Mouse (Mus musculus): Measurements from ENCODE around the gene Cd70.
"Not testable (repeated sequence)": the region's sequence is repeated elsewhere in the genome, so short reads cannot be mapped to it uniquely, and the experiment has no call there.

Gene Cd70

GRCm38 (mm10) chr17:57134021-57134420 is 15.6 kb downstream of the Cd70 start:
- DNase-seq, result not testable (repeated sequence)

GRCm38 (mm10) chr17:57131793-57132192 is 17.8 kb downstream of the Cd70 start:
- DNase-seq, result no peak

GRCm38 (mm10) chr17:57125853-57126622 is 23.5 kb downstream of the Cd70 start:
- DNase-seq, result no peak

GRCm38 (mm10) chr17:57124792-57125191 is 24.8 kb downstream of the Cd70 start:
- no peak for DNase-seq

- DNase-seq, result no peak
These were observed 26.1 kb downstream of the Cd70 start for GRCm38 (mm10) chr17:57123192-57124118.

- no peak for DNase-seq
These were observed 27.7 kb downstream of the Cd70 start for GRCm38 (mm10) chr17:57121856-57122255.

GRCm38 (mm10) chr17:57118524-57119349 is 30.8 kb downstream of the Cd70 start:
- no peak for DNase-seq

GRCm38 (mm10) chr17:57116801-57117200 is 32.8 kb downstream of the Cd70 start:
- DNase-seq, result no peak

- peak; percentile 53 for DNase-seq
These were observed 36.7 kb downstream of the Cd70 start for GRCm38 (mm10) chr17:57112768-57113474.

GRCm38 (mm10) chr17:57110005-57110404 is 39.6 kb downstream of the Cd70 start:
- DNase-seq, result no peak

GRCm38 (mm10) chr17:57108666-57109171 is 40.9 kb downstream of the Cd70 start:
- no peak for DNase-seq

- no peak for DNase-seq
These were observed 41.4 kb downstream of the Cd70 start for GRCm38 (mm10) chr17:57108040-57108665.

- DNase-seq, result no peak
These were observed 42.5 kb downstream of the Cd70 start for GRCm38 (mm10) chr17:57107064-57107463.

GRCm38 (mm10) chr17:57106035-57106368 is 43.6 kb downstream of the Cd70 start:
- DNase-seq, result no peak

GRCm38 (mm10) chr17:57105181-57106034 is 44.2 kb downstream of the Cd70 start, which contains the start of gene Tnfsf9:
Gene Tnfsf9 (plus strand): TSS chr17:57105325.
- DNase-seq, result no peak

GRCm38 (mm10) chr17:57104496-57104895 is 45.1 kb downstream of the Cd70 start:
- no peak for DNase-seq

- DNase-seq, result no peak
These were observed 47.3 kb downstream of the Cd70 start for GRCm38 (mm10) chr17:57102276-57102675.

- DNase-seq, result no peak
These were observed 49.8 kb downstream of the Cd70 start for GRCm38 (mm10) chr17:57099629-57100325.

GRCm38 (mm10) chr17:57098321-57098720 is 51.3 kb downstream of the Cd70 start:
- no peak for DNase-seq

GRCm38 (mm10) chr17:57096623-57096920 is 53.0 kb downstream of the Cd70 start:
- DNase-seq, result peak; percentile 75
